In genomic region chr3:142743973-142744898, GRCm38 (mm10) we compare ENCODE assay signal across 8 mouse cellular contexts. TPM values are rescaled to one million over a fixed set of nuclear protein-coding genes. Genes with fewer than 3 reads are reported as not detected.
DNase-seq lines count a peak whose midpoint lies in the region; ATAC-seq and TF ChIP-seq lines count a peak whose summit lies in the region.

No protein-coding gene starts in this region.

- no peaks in the 10 kb centered on the region for H3K4me1 ChIP-seq in forebrain, embryonic 15.5 days
- no peaks in the 10 kb centered on the region for H3K4me1 ChIP-seq in kidney, postnatal 0 days (replicated peaks; ENCODE audit: insufficient read depth, low read length)
- no peaks in the 10 kb centered on the region for H3K4me1 ChIP-seq in stomach, postnatal 0 days (replicated peaks; ENCODE audit: control insufficient read depth, insufficient read depth)

- no peaks in the 10 kb centered on the region for H3K27me3 ChIP-seq in forebrain, embryonic 15.5 days
- no peaks in the 10 kb centered on the region for H3K27me3 ChIP-seq in kidney, postnatal 0 days (ENCODE audit: insufficient read depth, low read length)
- H3K27me3 ChIP-seq in stomach, postnatal 0 days (ENCODE audit: control insufficient read depth, insufficient read depth, low read length), result no peaks in the 10 kb centered on the region

- no peak overlapping the region for H3K4me2 ChIP-seq in forebrain, embryonic 15.5 days (replicated peaks)
- H3K4me2 ChIP-seq in kidney, postnatal 0 days (ENCODE audit: low read length), result no peak overlapping the region
- H3K4me2 ChIP-seq in stomach, postnatal 0 days (replicated peaks; ENCODE audit: low read depth), result no peak overlapping the region

- H3K9ac ChIP-seq in forebrain, embryonic 15.5 days (replicated peaks), result no peak overlapping the region
- no peak overlapping the region for H3K9ac ChIP-seq in kidney, postnatal 0 days (ENCODE audit: low read depth, low read length)
- no peak overlapping the region for H3K9ac ChIP-seq in stomach, postnatal 0 days (ENCODE audit: low read length)

- TF ChIP-seq CTCF in kidney, postnatal 0 days (IDR thresholded peaks at IDR 0.05; ENCODE audit: low read depth), result peak; percentile 93
- TF ChIP-seq CTCF in stomach, postnatal 0 days (IDR thresholded peaks at IDR 0.05; ENCODE audit: low read depth), result peak; percentile 88

- no peaks in the 10 kb centered on the region for H3K36me3 ChIP-seq in forebrain, embryonic 15.5 days
- no peaks in the 10 kb centered on the region for H3K36me3 ChIP-seq in kidney, postnatal 0 days (ENCODE audit: insufficient read depth, low read length)
- H3K36me3 ChIP-seq in stomach, postnatal 0 days (ENCODE audit: control insufficient read depth, insufficient read depth, low read length), result no peaks in the 10 kb centered on the region

- 62% methylated on average over 21 of the region's 21 CpGs for WGBS in forebrain, embryonic 15.5 days
- WGBS in kidney, postnatal 0 days, result 62% methylated on average over 21 of the region's 21 CpGs
- WGBS in stomach, postnatal 0 days, result 59% methylated on average over 21 of the region's 21 CpGs

- no peak overlapping the region for H3K4me3 ChIP-seq in forebrain, embryonic 15.5 days
- no peak overlapping the region for H3K4me3 ChIP-seq in kidney, postnatal 0 days (replicated peaks; ENCODE audit: low read depth, low read length)
- H3K4me3 ChIP-seq in stomach, postnatal 0 days (ENCODE audit: low read depth, low read length), result no peak overlapping the region

- H3K27ac ChIP-seq in forebrain, embryonic 15.5 days (replicated peaks), result no peak overlapping the region
- no peak overlapping the region for H3K27ac ChIP-seq in kidney, postnatal 0 days
- H3K27ac ChIP-seq in stomach, postnatal 0 days (replicated peaks), result no peak overlapping the region

- peak; percentile 17 for DNase-seq in 3134 (ENCODE audit: extremely low read depth, insufficient read length, low spot score)
- peak; percentile 71 for DNase-seq in CD4-positive helper T cell, adult 2 months (ENCODE audit: low read depth, low spot score)
- DNase-seq in c-Kit-negative CD71-positive TER-119-positive erythroid progenitor cells, embryonic 14.5 days (ENCODE audit: low read depth, low spot score), result peak; percentile 51
- peak; percentile 84 for DNase-seq in kidney, postnatal 0 days (ENCODE audit: low spot score)
- peak; percentile 56 for DNase-seq in stomach, postnatal 0 days (ENCODE audit: low spot score)
- DNase-seq in ovary, adult 18-20 months (ENCODE audit: low spot score), result no peak

- TF ChIP-seq EP300 in stomach, postnatal 0 days (optimal IDR thresholded peaks at IDR 0.05), result no peak

- ATAC-seq in forebrain, embryonic 15.5 days (replicated peaks), result peak; percentile 54
- ATAC-seq in kidney, postnatal 0 days (replicated peaks; ENCODE audit: low FRiP score, low read depth), result peak; percentile 60
- peak; percentile 70 for ATAC-seq in megakaryocyte-erythroid progenitor cell, adult 5-6 weeks (replicated peaks; ENCODE audit: low FRiP score, low TSS enrichment, poor library complexity, severe bottlenecking)
- ATAC-seq in stomach, postnatal 0 days (ENCODE audit: low FRiP score, low TSS enrichment), result peak; percentile 53

- H3K9me3 ChIP-seq in forebrain, embryonic 15.5 days, result no peaks in the 10 kb centered on the region
- H3K9me3 ChIP-seq in kidney, postnatal 0 days (replicated peaks; ENCODE audit: low read length), result no peaks in the 10 kb centered on the region
- H3K9me3 ChIP-seq in stomach, postnatal 0 days (ENCODE audit: control insufficient read depth, low read length), result no peaks in the 10 kb centered on the region

RNA-seq across cellular contexts. Expression of gene Gtf2b, which starts 20.6 kb away (rescaled TPM):
- polyA plus RNA-seq in forebrain, embryonic 15.5 days (2015; fragmentation: Nextera tagmentation; extraction: Ambion mirVana), result 91.7 and 93.1 TPM in 2 replicates
- 79.0 and 84.9 TPM in 2 replicates for polyA plus RNA-seq in kidney, postnatal 0 days (2015; fragmentation: Nextera tagmentation; extraction: Ambion mirVana)
- total RNA-seq in megakaryocyte-erythroid progenitor cell, adult 5-6 weeks (2014; fragmentation: Nextera tagmentation), result 48.9 and 53.6 TPM in 2 replicates
- total RNA-seq in megakaryocyte-erythroid progenitor cell, adult 5-6 weeks (2017), result 130 and 150 TPM in 2 replicates
- polyA plus RNA-seq in stomach, postnatal 0 days (2015; fragmentation: Nextera tagmentation; extraction: Ambion mirVana), result 52.8 and 54.5 TPM in 2 replicates

RNA-seq across cellular contexts. Expression of gene Kyat3, which starts 43.4 kb away (rescaled TPM):
- polyA plus RNA-seq in forebrain, embryonic 15.5 days (2015; fragmentation: Nextera tagmentation; extraction: Ambion mirVana), result 5.2 and 5.3 TPM in 2 replicates
- polyA plus RNA-seq in kidney, postnatal 0 days (2015; fragmentation: Nextera tagmentation; extraction: Ambion mirVana), result 24.6 and 29.0 TPM in 2 replicates
- total RNA-seq in megakaryocyte-erythroid progenitor cell, adult 5-6 weeks (2014; fragmentation: Nextera tagmentation), result 6.1 and 13.5 TPM in 2 replicates
- total RNA-seq in megakaryocyte-erythroid progenitor cell, adult 5-6 weeks (2017), result 11.6 and 15.1 TPM in 2 replicates
- 11.0 and 11.8 TPM in 2 replicates for polyA plus RNA-seq in stomach, postnatal 0 days (2015; fragmentation: Nextera tagmentation; extraction: Ambion mirVana)
